9 mouse cellular contexts compared by ENCODE assay signal in the genomic region with DNA sequence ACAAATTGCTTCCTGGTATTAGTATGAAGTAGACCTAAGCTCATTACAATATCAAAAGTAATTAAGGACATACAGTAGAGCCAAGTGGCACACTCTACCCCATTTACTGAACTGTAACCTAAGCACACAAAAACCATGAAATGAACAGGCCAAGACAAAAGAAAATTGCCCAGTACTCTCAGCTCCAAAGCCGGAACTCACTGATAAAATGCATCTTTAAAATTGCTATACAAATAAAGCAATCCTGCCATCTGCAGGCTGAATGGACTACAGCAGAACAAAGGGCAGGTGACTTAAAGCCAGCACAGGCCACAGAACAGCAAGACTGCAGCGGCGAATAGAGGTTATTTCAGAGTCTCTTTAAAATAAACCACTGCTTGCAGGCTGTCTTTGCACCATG. TPM values are rescaled to one million over a fixed set of nuclear protein-coding genes. Genes with fewer than 3 reads are reported as not detected.
DNase-seq lines count a peak whose midpoint lies in the region; ATAC-seq and TF ChIP-seq lines count a peak whose summit lies in the region.
"Had no signal": no experiment of that assay in that cellular context is flagged by ENCODE, and none has a peak within 500 bp of the region (broad histone marks: within the 10 kb centered on the region; RNA-seq: fewer than 3 reads in every experiment).

No protein-coding gene starts in this region.

- TF ChIP-seq CTCF in thymus, adult 2 months (IDR thresholded peaks at IDR 0.05; ENCODE audit: borderline replicate concordance, control insufficient read depth, extremely low read depth, insufficient read depth, low read length, poor library complexity), result no peak

- DNase-seq in forebrain, embryonic 11.5 days (ENCODE audit: low spot score), result no peak
- peak; percentile 32 for DNase-seq in thymus, adult 2 months
- DNase-seq in thymus, adult 18-20 months, result no peak
- DNase-seq in cerebellum, postnatal 36 days, result peak; percentile 43 to 65
- DNase-seq in hindbrain, embryonic 11.5 days (ENCODE audit: low spot score), result peak; percentile 56
- peak; percentile 68 for DNase-seq in limb, embryonic 14.5 days (ENCODE audit: low spot score)

- ATAC-seq in forebrain, embryonic 13.5 days, result peak; percentile 53; the same call in 1 of the 2 replicates
- ATAC-seq in forebrain, embryonic 11.5 days (replicated peaks; ENCODE audit: low FRiP score), result no peak
- no peak for ATAC-seq in hindbrain, embryonic 11.5 days (ENCODE audit: low FRiP score)
- ATAC-seq in limb, embryonic 14.5 days (ENCODE audit: low FRiP score, low read depth), result peak; percentile 44; the same call in 1 of the 2 replicates
- ATAC-seq in neutrophil, adult 5-6 weeks (ENCODE audit: extremely low read depth, insufficient number of reproducible peaks, low FRiP score, poor library complexity, severe bottlenecking), result peak; percentile 79

- 0 out of 2 replicates have a peak overlapping the region, but pooled peaks have one; percentile 13 for H3K9ac ChIP-seq in forebrain, embryonic 13.5 days
- no peak overlapping the region for H3K9ac ChIP-seq in forebrain, embryonic 11.5 days (ENCODE audit: low read length)
- no peak overlapping the region for H3K9ac ChIP-seq in hindbrain, embryonic 11.5 days (ENCODE audit: low read depth, low read length)
- no peak overlapping the region for H3K9ac ChIP-seq in limb, embryonic 14.5 days (ENCODE audit: low read depth, low read length, severe bottlenecking)
- H3K9ac ChIP-seq: limb, embryonic 15.5 days had no signal

- no peak overlapping the region for H3K4me3 ChIP-seq in forebrain, embryonic 13.5 days
- H3K4me3 ChIP-seq in forebrain, embryonic 11.5 days (ENCODE audit: low read depth, low read length), result no peak overlapping the region
- no peak overlapping the region for H3K4me3 ChIP-seq in thymus, adult 2 months (ENCODE audit: control insufficient read depth, insufficient read depth, low read length)
- H3K4me3 ChIP-seq in hindbrain, embryonic 11.5 days (ENCODE audit: low read depth, low read length), result no peak overlapping the region
- no peak overlapping the region for H3K4me3 ChIP-seq in limb, embryonic 14.5 days (replicated peaks; ENCODE audit: low read length)
- H3K4me3 ChIP-seq: limb, embryonic 15.5 days had no signal

- no peaks in the 10 kb centered on the region for H3K27me3 ChIP-seq in forebrain, embryonic 13.5 days
- H3K27me3 ChIP-seq in forebrain, embryonic 11.5 days (ENCODE audit: control insufficient read depth, insufficient read depth, low read length), result no peaks in the 10 kb centered on the region
- H3K27me3 ChIP-seq in thymus, adult 2 months (ENCODE audit: control insufficient read depth, insufficient read depth, low read length), result no peaks in the 10 kb centered on the region
- H3K27me3 ChIP-seq in hindbrain, embryonic 11.5 days (ENCODE audit: control insufficient read depth, insufficient read depth, low read length), result no peaks in the 10 kb centered on the region
- H3K27me3 ChIP-seq in limb, embryonic 14.5 days (ENCODE audit: control insufficient read depth, insufficient read depth, low read length), result no peaks in the 10 kb centered on the region
- H3K27me3 ChIP-seq: limb, embryonic 15.5 days had no signal

- H3K36me3 ChIP-seq in forebrain, embryonic 13.5 days (ENCODE audit: poor library complexity, severe bottlenecking), result no peaks in the 10 kb centered on the region
- no peaks in the 10 kb centered on the region for H3K36me3 ChIP-seq in forebrain, embryonic 11.5 days (ENCODE audit: control insufficient read depth, insufficient read depth, low read length)
- H3K36me3 ChIP-seq in thymus, adult 2 months (ENCODE audit: control insufficient read depth, insufficient read depth, low read length), result no peaks in the 10 kb centered on the region
- H3K36me3 ChIP-seq in hindbrain, embryonic 11.5 days (ENCODE audit: control insufficient read depth, insufficient read depth, low read length), result no peaks in the 10 kb centered on the region
- H3K36me3 ChIP-seq in limb, embryonic 14.5 days (ENCODE audit: control insufficient read depth, insufficient read depth, low read length), result no peaks in the 10 kb centered on the region
- H3K36me3 ChIP-seq: limb, embryonic 15.5 days had no signal

- no peak for TF ChIP-seq POLR2A in thymus, adult 2 months (IDR thresholded peaks at IDR 0.05; ENCODE audit: control insufficient read depth, extremely low read depth, insufficient read depth, low read length, poor library complexity)
- no peak for TF ChIP-seq POLR2A in limb, embryonic 14.5 days (IDR thresholded peaks at IDR 0.05; ENCODE audit: borderline replicate concordance, extremely low read depth, insufficient read depth, insufficient read length)

- H3K4me1 ChIP-seq in forebrain, embryonic 13.5 days, result peaks cover 10% of the 10 kb centered on the region
- no peaks in the 10 kb centered on the region; the same call in 1 of the 2 replicates for H3K4me1 ChIP-seq in forebrain, embryonic 11.5 days (replicated peaks; ENCODE audit: control insufficient read depth, insufficient read depth, low read length)
- no peaks in the 10 kb centered on the region for H3K4me1 ChIP-seq in thymus, adult 2 months (replicated peaks; ENCODE audit: control insufficient read depth, insufficient read depth, low read length)
- H3K4me1 ChIP-seq in hindbrain, embryonic 11.5 days (replicated peaks; ENCODE audit: control insufficient read depth, insufficient read depth, low read length), result no peaks in the 10 kb centered on the region
- H3K4me1 ChIP-seq in limb, embryonic 14.5 days (ENCODE audit: control insufficient read depth, insufficient read depth, low read length), result no peaks in the 10 kb centered on the region

- H3K9me3 ChIP-seq in forebrain, embryonic 13.5 days (replicated peaks), result no peaks in the 10 kb centered on the region
- H3K9me3 ChIP-seq in forebrain, embryonic 11.5 days (ENCODE audit: control insufficient read depth, low read length), result no peaks in the 10 kb centered on the region
- no peaks in the 10 kb centered on the region for H3K9me3 ChIP-seq in hindbrain, embryonic 11.5 days (ENCODE audit: control insufficient read depth, low read length)
- no peaks in the 10 kb centered on the region for H3K9me3 ChIP-seq in limb, embryonic 14.5 days (ENCODE audit: control insufficient read depth, low read length)
- H3K9me3 ChIP-seq: limb, embryonic 15.5 days had no signal

- 23% methylated on average over 3 of the region's 3 CpGs for WGBS in forebrain, embryonic 13.5 days
- WGBS in forebrain, embryonic 11.5 days, result 52% methylated on average over 3 of the region's 3 CpGs
- WGBS in thymus, adult 2 months, result 45% methylated on average over 3 of the region's 3 CpGs
- 56% methylated on average over 3 of the region's 3 CpGs for WGBS in hindbrain, embryonic 11.5 days
- 21% methylated on average over 3 of the region's 3 CpGs for WGBS in limb, embryonic 14.5 days

- no peak overlapping the region for H3K27ac ChIP-seq in forebrain, embryonic 13.5 days
- no peak overlapping the region for H3K27ac ChIP-seq in forebrain, embryonic 11.5 days (ENCODE audit: low read depth, low read length)
- H3K27ac ChIP-seq in thymus, adult 2 months (ENCODE audit: control insufficient read depth, insufficient read depth, low read length), result no peak overlapping the region
- no peak overlapping the region for H3K27ac ChIP-seq in hindbrain, embryonic 11.5 days (ENCODE audit: low read depth, low read length)
- no peak overlapping the region for H3K27ac ChIP-seq in limb, embryonic 14.5 days (replicated peaks; ENCODE audit: low read depth, low read length)
- H3K27ac ChIP-seq: limb, embryonic 15.5 days had no signal

- H3K4me2 ChIP-seq in forebrain, embryonic 13.5 days, result no peak overlapping the region
- H3K4me2 ChIP-seq in forebrain, embryonic 11.5 days (ENCODE audit: low read depth, low read length, severe bottlenecking), result no peak overlapping the region
- no peak overlapping the region for H3K4me2 ChIP-seq in hindbrain, embryonic 11.5 days (replicated peaks; ENCODE audit: low read depth, low read length)
- no peak overlapping the region for H3K4me2 ChIP-seq in limb, embryonic 14.5 days (replicated peaks; ENCODE audit: low read depth, low read length, severe bottlenecking)
- H3K4me2 ChIP-seq: limb, embryonic 15.5 days had no signal

RNA-seq across cellular contexts. Expression of a gene that starts 10.4 kb away (rescaled TPM):
- polyA plus RNA-seq in forebrain, embryonic 13.5 days (2015; fragmentation: Nextera tagmentation; extraction: Ambion mirVana), result 59.3 TPM in 2 replicates
- 45.3 and 48.0 TPM in 2 replicates for polyA plus RNA-seq in forebrain, embryonic 11.5 days (2014; fragmentation: Nextera tagmentation; extraction: Ambion mirVana)
- 17.0 and 21.2 TPM in 2 replicates for polyA plus RNA-seq in thymus, adult 2 months (2012; rRNA removed)
- 46.0 and 54.4 TPM in 2 replicates for polyA plus RNA-seq in hindbrain, embryonic 11.5 days (2014; fragmentation: Nextera tagmentation; extraction: Ambion mirVana)
- 31.0 and 33.2 TPM in 2 replicates for polyA plus RNA-seq in limb, embryonic 14.5 days (2012; rRNA removed)
- polyA plus RNA-seq in limb, embryonic 14.5 days (2014; fragmentation: Nextera tagmentation; extraction: Ambion mirVana), result 32.1 and 32.4 TPM in 2 replicates
- 13.6 and 16.1 TPM in 2 replicates for total RNA-seq in neutrophil, adult 5-6 weeks (2017)

RNA-seq across cellular contexts. Expression of a gene that starts 10.6 kb away (rescaled TPM):
- polyA plus RNA-seq in forebrain, embryonic 13.5 days (2015; fragmentation: Nextera tagmentation; extraction: Ambion mirVana), result 53.6 and 54.1 TPM in 2 replicates
- polyA plus RNA-seq in forebrain, embryonic 11.5 days (2014; fragmentation: Nextera tagmentation; extraction: Ambion mirVana), result 55.7 and 58.7 TPM in 2 replicates
- polyA plus RNA-seq in thymus, adult 2 months (2012; rRNA removed), result 11.7 and 11.8 TPM in 2 replicates
- 62.3 and 64.3 TPM in 2 replicates for polyA plus RNA-seq in hindbrain, embryonic 11.5 days (2014; fragmentation: Nextera tagmentation; extraction: Ambion mirVana)
- polyA plus RNA-seq in limb, embryonic 14.5 days (2012; rRNA removed), result 45.1 and 57.8 TPM in 2 replicates
- 80.4 and 80.9 TPM in 2 replicates for polyA plus RNA-seq in limb, embryonic 14.5 days (2014; fragmentation: Nextera tagmentation; extraction: Ambion mirVana)
- 8.4 and 9.5 TPM in 2 replicates for total RNA-seq in neutrophil, adult 5-6 weeks (2017)

Comparison
In these comparisons a context has a peak if more than half of its experiments do, and no peak if none do; other contexts are left out.
1. ATAC-seq: peak in forebrain, embryonic 13.5 days (single experiment), limb, embryonic 14.5 days (single experiment) and neutrophil, adult 5-6 weeks (single experiment); none in forebrain, embryonic 11.5 days (single experiment) and hindbrain, embryonic 11.5 days (single experiment).
2. DNase-seq: peak in thymus, adult 2 months (single experiment), cerebellum, postnatal 36 days (2 of 2), hindbrain, embryonic 11.5 days (single experiment) and limb, embryonic 14.5 days (single experiment); none in forebrain, embryonic 11.5 days (single experiment) and thymus, adult 18-20 months (0 of 2).